Mouse (Mus musculus): ENCODE measurements at regions not wholly inside any gene's neighbourhood (a gene's known extent, or its start where the extent isn't known, plus 50 kb on each side); places are given as distances from the start of the nearest gene placed in this dataset.

- ATAC-seq (replicated peaks) = no peak; the same call in 1 of the 2 replicates
- H3K4me2 ChIP-seq (replicated peaks) = no peak overlapping the region
- WGBS = 41% methylated on average over 7 of the region's 7 CpGs
- H3K4me3 ChIP-seq = no peak overlapping the region
- H3K9me3 ChIP-seq = no peaks in the 10 kb centered on the region
- H3K27me3 ChIP-seq = no peaks in the 10 kb centered on the region
- peak overlapping the region; percentile 71 for H3K27ac ChIP-seq (replicated peaks)
- no peaks in the 10 kb centered on the region for H3K36me3 ChIP-seq
- H3K4me1 ChIP-seq = peaks cover 17% of the 10 kb centered on the region
- no peak overlapping the region for H3K9ac ChIP-seq (replicated peaks)
These were observed 76.5 kb downstream of the Gm26897 start for GRCm38 (mm10) chr5:111810079-111810808.

GRCm38 (mm10) chr5:111812581-111812980 is 78.9 kb downstream of the Gm26897 start:
- WGBS = 40% methylated on average over 7 of the region's 7 CpGs

GRCm38 (mm10) chr5:111813090-111813753 is 79.5 kb downstream of the Gm26897 start:
- Histone ChIP-seq H3K9me3 (no peaks in the 10 kb centered on the region), H3K27ac (replicated peaks) (peak overlapping the region; percentile 15), H3K9ac (replicated peaks) (no peak overlapping the region), H3K4me2 (replicated peaks) (no peak overlapping the region), H3K4me3 (no peak overlapping the region), H3K36me3 (no peaks in the 10 kb centered on the region), H3K4me1 (peaks cover 17% of the 10 kb centered on the region), H3K27me3 (no peaks in the 10 kb centered on the region)
- 39% methylated on average over 6 of the region's 6 CpGs for WGBS
- peak; percentile 38; the same call in 1 of the 2 replicates for ATAC-seq (replicated peaks)

More at GRCm38 (mm10) chr5:111812581-111812980, 78.9 kb downstream of the Gm26897 start:
- H3K4me2 ChIP-seq (replicated peaks) = no peak overlapping the region
- H3K27ac ChIP-seq (replicated peaks) = no peak overlapping the region
- H3K9ac ChIP-seq (replicated peaks) = no peak overlapping the region
- no peaks in the 10 kb centered on the region for H3K9me3 ChIP-seq
- peaks cover 17% of the 10 kb centered on the region for H3K4me1 ChIP-seq
- no peaks in the 10 kb centered on the region for H3K27me3 ChIP-seq
- ATAC-seq (replicated peaks) = 0 out of 2 replicates have a peak, but pooled peaks have one; percentile 5
- H3K36me3 ChIP-seq = no peaks in the 10 kb centered on the region
- no peak overlapping the region for H3K4me3 ChIP-seq

GRCm38 (mm10) chr5:111814893-111815760 is 81.4 kb downstream of the Gm26897 start:
- Histone ChIP-seq H3K4me2 (replicated peaks) (no peak overlapping the region), H3K9ac (replicated peaks) (no peak overlapping the region), H3K27ac (replicated peaks) (no peak overlapping the region), H3K4me3 (no peak overlapping the region), H3K9me3 (no peaks in the 10 kb centered on the region), H3K36me3 (no peaks in the 10 kb centered on the region), H3K4me1 (peaks cover 10% of the 10 kb centered on the region), H3K27me3 (no peaks in the 10 kb centered on the region)
- 93% methylated on average over 20 of the region's 20 CpGs for WGBS
- ATAC-seq (replicated peaks) = no peak

DNA sequence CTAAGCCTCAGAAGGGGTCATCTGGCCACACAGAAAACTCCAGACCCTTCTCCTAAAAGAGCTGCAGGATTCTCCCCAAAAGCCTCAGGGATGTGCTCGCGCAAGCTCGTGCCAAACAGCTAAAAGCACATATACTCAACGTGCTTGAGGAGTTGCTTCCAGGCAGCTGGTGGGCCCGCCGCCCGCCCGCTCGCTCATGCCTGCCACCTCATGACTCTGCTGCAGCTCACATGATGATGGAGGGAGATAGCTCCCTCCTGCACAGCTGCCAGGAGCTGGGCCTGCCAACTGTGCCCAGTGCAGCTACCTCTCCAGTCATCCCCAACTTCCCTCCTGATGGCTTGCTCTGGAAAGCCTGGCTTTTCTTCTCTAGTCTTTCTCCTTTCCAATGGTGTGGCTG is 87.2 kb downstream of the Gm26897 start:
- H3K9ac ChIP-seq (replicated peaks) = no peak overlapping the region
- ATAC-seq (replicated peaks) = no peak

GRCm38 (mm10) chr5:111822882-111823281 is 89.2 kb downstream of the Gm26897 start:
- no peaks in the 10 kb centered on the region for H3K36me3 ChIP-seq
- no peaks in the 10 kb centered on the region for H3K27me3 ChIP-seq
- no peak for ATAC-seq (replicated peaks)
- no peaks in the 10 kb centered on the region for H3K4me1 ChIP-seq
- no peak overlapping the region for H3K27ac ChIP-seq (replicated peaks)
- H3K4me3 ChIP-seq = no peak overlapping the region
- H3K4me2 ChIP-seq (replicated peaks) = no peak overlapping the region
- no peaks in the 10 kb centered on the region for H3K9me3 ChIP-seq
- H3K9ac ChIP-seq (replicated peaks) = no peak overlapping the region

More for the DNA sequence above, 87.2 kb downstream of the Gm26897 start:
- no peaks in the 10 kb centered on the region for H3K4me1 ChIP-seq
- no peaks in the 10 kb centered on the region for H3K9me3 ChIP-seq
- H3K4me3 ChIP-seq = no peak overlapping the region
- no peak overlapping the region for H3K4me2 ChIP-seq (replicated peaks)
- H3K27ac ChIP-seq (replicated peaks) = no peak overlapping the region
- H3K36me3 ChIP-seq = no peaks in the 10 kb centered on the region
- 81% methylated on average over 9 of the region's 9 CpGs for WGBS
- H3K27me3 ChIP-seq = no peaks in the 10 kb centered on the region

GRCm38 (mm10) chr5:111823420-111823819 is 89.7 kb downstream of the Gm26897 start:
- Histone ChIP-seq H3K9ac (replicated peaks) (no peak overlapping the region), H3K27ac (replicated peaks) (no peak overlapping the region), H3K4me3 (no peak overlapping the region), H3K36me3 (no peaks in the 10 kb centered on the region), H3K27me3 (no peaks in the 10 kb centered on the region), H3K4me2 (replicated peaks) (no peak overlapping the region), H3K9me3 (no peaks in the 10 kb centered on the region), H3K4me1 (no peaks in the 10 kb centered on the region)
- no peak for ATAC-seq (replicated peaks)
- 34% methylated on average over 4 of the region's 4 CpGs for WGBS

- H3K9ac ChIP-seq (replicated peaks) = no peak overlapping the region
- no peak for ATAC-seq (replicated peaks)
- H3K4me3 ChIP-seq = no peak overlapping the region
- no peaks in the 10 kb centered on the region for H3K27me3 ChIP-seq
- no peaks in the 10 kb centered on the region for H3K4me1 ChIP-seq
- H3K36me3 ChIP-seq = no peaks in the 10 kb centered on the region
- H3K4me2 ChIP-seq (replicated peaks) = no peak overlapping the region
- no peaks in the 10 kb centered on the region for H3K9me3 ChIP-seq
- no peak overlapping the region for H3K27ac ChIP-seq (replicated peaks)
- 29% methylated on average over 5 of the region's 5 CpGs for WGBS
These were observed 90.1 kb downstream of the Gm26897 start for GRCm38 (mm10) chr5:111823842-111824241.

DNA sequence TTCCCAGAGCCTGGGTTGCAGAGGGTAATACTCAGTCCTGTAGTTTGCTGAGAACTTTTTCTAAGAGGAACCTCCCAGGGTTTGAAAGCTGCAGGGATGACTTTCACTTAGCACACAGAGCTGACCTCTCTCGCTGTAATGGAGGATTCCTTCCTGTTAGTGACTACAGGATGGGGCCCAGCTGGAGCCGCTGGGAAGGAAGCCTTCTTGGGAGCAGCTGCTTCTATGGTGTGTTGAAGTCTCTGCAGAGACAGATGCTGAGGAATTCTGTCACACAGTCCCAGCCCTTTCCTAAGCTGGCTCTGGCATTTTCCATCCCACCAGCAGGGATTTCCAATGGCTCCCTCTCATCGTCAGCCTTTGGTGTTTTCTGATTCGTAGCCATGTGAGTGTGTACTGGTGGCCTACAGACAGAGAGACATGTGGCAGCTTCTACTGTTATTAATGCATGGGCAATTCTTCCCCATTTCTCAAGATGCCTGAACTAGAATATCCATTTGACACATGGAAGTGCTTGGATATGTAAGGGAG is 90.9 kb downstream of the Gm26897 start:
- ATAC-seq (replicated peaks) = no peak
- Histone ChIP-seq H3K27me3 (no peaks in the 10 kb centered on the region), H3K36me3 (no peaks in the 10 kb centered on the region), H3K4me2 (replicated peaks) (no peak overlapping the region), H3K9ac (replicated peaks) (no peak overlapping the region), H3K4me3 (no peak overlapping the region), H3K4me1 (peaks cover under 1% of the 10 kb centered on the region), H3K27ac (replicated peaks) (no peak overlapping the region), H3K9me3 (no peaks in the 10 kb centered on the region)
- 68% methylated on average over 4 of the region's 4 CpGs for WGBS

- Histone ChIP-seq H3K9ac (replicated peaks) (no peak overlapping the region), H3K4me1 (peaks cover 10% of the 10 kb centered on the region), H3K9me3 (no peaks in the 10 kb centered on the region), H3K27me3 (no peaks in the 10 kb centered on the region), H3K27ac (replicated peaks) (peak overlapping the region; percentile 62), H3K4me2 (replicated peaks) (no peak overlapping the region), H3K36me3 (no peaks in the 10 kb centered on the region), H3K4me3 (no peak overlapping the region)
- WGBS = 72% methylated on average over 6 of the region's 6 CpGs
- no peak for ATAC-seq (replicated peaks)
These were observed 96.2 kb downstream of the Gm26897 start for GRCm38 (mm10) chr5:111829891-111830290.

DNA sequence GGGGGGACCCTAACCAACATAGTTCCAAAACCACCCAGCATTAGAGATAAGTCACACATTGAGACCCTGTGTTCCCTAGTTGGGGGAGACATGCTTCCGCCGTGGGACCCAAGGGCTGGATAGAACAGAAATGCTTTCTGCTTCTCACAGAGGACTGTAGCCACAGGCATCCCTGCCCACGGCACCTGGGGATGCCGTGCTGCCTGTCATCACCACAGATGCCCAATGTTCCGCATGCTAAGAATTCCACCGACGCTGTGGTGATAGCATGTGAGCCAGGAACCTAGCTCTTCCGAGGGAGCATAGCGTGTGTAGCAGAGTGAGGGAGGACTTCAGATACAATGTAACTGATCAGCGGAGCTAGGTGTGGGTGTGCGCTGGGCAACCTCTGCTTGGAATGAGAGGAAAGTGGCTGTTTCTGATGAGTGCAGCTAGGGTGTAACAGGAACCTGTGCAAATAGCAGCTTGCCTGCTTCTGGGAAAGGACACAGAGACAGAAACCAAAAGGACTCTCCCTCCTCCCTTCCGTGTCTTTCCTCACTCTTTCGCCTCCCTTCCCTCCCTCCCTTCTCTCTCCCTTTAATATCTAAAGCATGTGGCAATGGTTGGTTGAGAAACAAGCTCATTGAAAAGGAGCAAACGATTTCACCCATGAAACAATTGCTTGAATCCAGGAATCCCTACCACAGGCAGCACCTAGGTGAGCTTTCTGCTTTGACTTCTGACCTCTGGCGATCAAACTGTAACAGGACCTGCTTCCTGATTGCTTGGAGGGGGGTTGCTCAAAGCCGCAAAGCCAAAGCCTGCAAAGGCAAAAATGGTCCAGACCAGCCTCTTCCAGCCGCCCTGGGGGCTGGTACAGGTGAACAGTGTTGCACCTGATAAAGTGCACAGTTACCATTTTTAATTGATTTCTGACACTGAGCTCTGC is 102.3 kb downstream of the Gm26897 start:
- no peaks in the 10 kb centered on the region for H3K27me3 ChIP-seq
- H3K36me3 ChIP-seq = no peaks in the 10 kb centered on the region
- 20% methylated on average over 17 of the region's 17 CpGs for WGBS
- H3K4me2 ChIP-seq (replicated peaks) = peak overlapping the region; percentile 25
- H3K9ac ChIP-seq (replicated peaks) = no peak overlapping the region
- H3K4me1 ChIP-seq = peaks cover 34% of the 10 kb centered on the region
- H3K27ac ChIP-seq (replicated peaks) = peak overlapping the region; percentile 90
- no peak overlapping the region for H3K4me3 ChIP-seq
- ATAC-seq (replicated peaks) = 0 out of 2 replicates have a peak, but pooled peaks have one; percentile 34
- no peaks in the 10 kb centered on the region for H3K9me3 ChIP-seq
